Mouse (Mus musculus) limb, embryonic 13.5 days (tissue): ENCODE measurements around the gene Dnhd1. TPM values are rescaled to one million over a fixed set of nuclear protein-coding genes. Genes with fewer than 3 reads are reported as not detected.

Experiments used
- polyA plus RNA-seq: library from polyadenylated mRNA; unstranded; fragments of >200 nt; fragmentation: Nextera tagmentation; extraction: Ambion mirVana; gene quantifications from 2 replicates; pipeline ENCODE4 v1.2.1, GENCODE M21; 2015

Gene Dnhd1
- polyA plus RNA-seq, 1 experiment from 2014 or later: 1.7 TPM

Other genes starting within 250 kb of the Dnhd1 start
- gene Cnga4, start 246.3 kb upstream of the Dnhd1 start, polyA plus RNA-seq: not detected in 2 replicates
- gene Cckbr, start 225.1 kb upstream of the Dnhd1 start, polyA plus RNA-seq: 0.09 TPM in 1 of 2 replicates, not detected in the other
- 51.2 and 52.2 TPM in 2 replicates for gene Cavin3, start 168.5 kb upstream of the Dnhd1 start, polyA plus RNA-seq
- 40.1 and 40.8 TPM in 2 replicates for gene Smpd1, start 96.5 kb upstream of the Dnhd1 start, polyA plus RNA-seq
- 51.1 and 58.3 TPM in 2 replicates for gene Apbb1, start 69.2 kb upstream of the Dnhd1 start, polyA plus RNA-seq
- 0.37 and 1.00 TPM in 2 replicates for gene Hpx, start 50.7 kb upstream of the Dnhd1 start, polyA plus RNA-seq
- gene Trim3, start 17.3 kb upstream of the Dnhd1 start, polyA plus RNA-seq: 36.9 and 38.0 TPM in 2 replicates
- 182 and 195 TPM in 2 replicates for gene Timm10b, start 10.8 kb upstream of the Dnhd1 start, polyA plus RNA-seq
- gene Arfip2, start 10.4 kb upstream of the Dnhd1 start, polyA plus RNA-seq: 82.4 and 97.0 TPM in 2 replicates
- 23.7 and 28.5 TPM in 2 replicates for gene Gm45799, start 10.3 kb upstream of the Dnhd1 start, polyA plus RNA-seq
- 312 and 317 TPM in 2 replicates for gene Ilk, start 85.8 kb downstream of the Dnhd1 start, polyA plus RNA-seq
- gene Rrp8, start 86.6 kb downstream of the Dnhd1 start, polyA plus RNA-seq: 44.0 and 44.3 TPM in 2 replicates
- 118 and 133 TPM in 2 replicates for gene Taf10, start 93.5 kb downstream of the Dnhd1 start, polyA plus RNA-seq
- 42.5 and 50.8 TPM in 2 replicates for gene Tpp1, start 101.4 kb downstream of the Dnhd1 start, polyA plus RNA-seq
- 20.5 and 22.2 TPM in 2 replicates for gene Dchs1, start 136.8 kb downstream of the Dnhd1 start, polyA plus RNA-seq
- 341 and 356 TPM in 2 replicates for gene Mrpl17, start 160.3 kb downstream of the Dnhd1 start, polyA plus RNA-seq